In the genomic region with DNA sequence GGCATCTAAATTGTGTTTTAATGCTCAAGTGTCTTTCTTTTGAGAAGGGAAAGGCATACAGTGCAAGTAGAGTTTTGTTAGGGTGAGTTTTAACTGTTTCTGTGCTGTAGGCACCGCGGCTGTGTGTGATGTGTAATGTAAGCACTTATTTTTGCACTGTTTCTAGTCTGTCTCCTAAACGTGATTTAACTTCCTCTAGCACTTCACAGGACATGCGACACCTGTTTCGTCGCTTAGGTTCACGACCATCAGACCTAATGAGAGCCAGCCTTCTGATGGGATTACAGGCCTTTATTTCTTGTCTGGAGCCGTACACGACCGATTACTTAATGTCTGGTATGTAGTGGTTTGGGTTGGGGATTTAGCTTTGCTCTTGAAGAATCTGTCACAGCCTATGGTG, we compare ENCODE assay signal across 37 mouse cellular contexts. TPM values are rescaled to one million over a fixed set of nuclear protein-coding genes. Genes with fewer than 3 reads are reported as not detected.
"Had no signal": no experiment of that assay in that cellular context is flagged by ENCODE, and none has a peak within 500 bp of the region (broad histone marks: within the 10 kb centered on the region; RNA-seq: fewer than 3 reads in every experiment).

No protein-coding gene starts in this region.

- H3K9me3 ChIP-seq: limb, embryonic 10.5 days; limb, embryonic 12.5 days; limb, embryonic 13.5 days; limb, embryonic 15.5 days; liver, embryonic 12.5 days; liver, embryonic 13.5 days; liver, embryonic 15.5 days; lung, embryonic 15.5 days; megakaryocyte, embryonic 14.5 days; midbrain, embryonic 10.5 days; midbrain, embryonic 12.5 days; midbrain, embryonic 13.5 days; midbrain, embryonic 15.5 days; neural tube, embryonic 12.5 days had no signal

- DNase-seq: left cerebral cortex, postnatal 4 days; liver; liver, embryonic 13.5 days; liver, postnatal 0 days; lung, adult 18-20 months; lung, adult 2 months; lung, embryonic 14.5 days; lung, postnatal 10 days; lung, postnatal 14 days; lung, postnatal 36 days; lung, postnatal 4 days; midbrain, embryonic 14.5 days had no signal

- H3K4me1 ChIP-seq: limb, embryonic 10.5 days; limb, embryonic 12.5 days; limb, embryonic 13.5 days; limb, embryonic 15.5 days; liver, embryonic 12.5 days; liver, embryonic 13.5 days; liver, embryonic 15.5 days; lung, embryonic 15.5 days; midbrain, embryonic 10.5 days; midbrain, embryonic 12.5 days; midbrain, embryonic 13.5 days; midbrain, embryonic 15.5 days; neural tube, embryonic 12.5 days had no signal

- H3K4me3 ChIP-seq: limb, embryonic 10.5 days; limb, embryonic 12.5 days; limb, embryonic 13.5 days; limb, embryonic 15.5 days; liver, embryonic 12.5 days; liver, embryonic 13.5 days; liver, embryonic 15.5 days; lung, embryonic 15.5 days; megakaryocyte, embryonic 14.5 days; midbrain, embryonic 10.5 days; midbrain, embryonic 12.5 days; midbrain, embryonic 13.5 days; midbrain, embryonic 15.5 days; myocyte; neural tube, embryonic 12.5 days had no signal

- H3K27ac ChIP-seq: limb, embryonic 10.5 days; limb, embryonic 12.5 days; limb, embryonic 13.5 days; limb, embryonic 15.5 days; liver, embryonic 12.5 days; liver, embryonic 13.5 days; liver, embryonic 14.5 days; liver, embryonic 15.5 days; lung, embryonic 15.5 days; macrophage; midbrain, embryonic 10.5 days; midbrain, embryonic 12.5 days; midbrain, embryonic 13.5 days; midbrain, embryonic 15.5 days; neural tube, embryonic 12.5 days had no signal

- H3K27me3 ChIP-seq: limb, embryonic 12.5 days; limb, embryonic 13.5 days; limb, embryonic 15.5 days; liver, embryonic 12.5 days; liver, embryonic 13.5 days; liver, embryonic 15.5 days; lung, embryonic 15.5 days; megakaryocyte, embryonic 14.5 days; midbrain, embryonic 12.5 days; midbrain, embryonic 13.5 days; midbrain, embryonic 15.5 days; neural tube, embryonic 12.5 days had no signal

RNA-seq across cellular contexts. Expression of a gene that starts 41.3 kb away (rescaled TPM):
- total RNA-seq: liver, adult 2 months; megakaryocyte progenitor cell, adult 5-6 weeks; megakaryocyte, adult 5-6 weeks; monocyte, adult 5-6 weeks had no signal
- polyA plus RNA-seq: limb, embryonic 10.5 days; limb, embryonic 11.5 days; limb, embryonic 12.5 days; liver, adult 2 months; liver, embryonic 11.5 days; liver, embryonic 13.5 days; liver, embryonic 15.5 days; liver, embryonic 16.5 days; liver, postnatal 0 days; macrophage; midbrain, embryonic 10.5 days; midbrain, embryonic 11.5 days; neural tube, embryonic 11.5 days had no signal
